Mouse (Mus musculus) liver, adult 2 months (tissue): Measurements from ENCODE around the gene Scamp1. TPM values are rescaled to one million over a fixed set of nuclear protein-coding genes. Genes with fewer than 3 reads are reported as not detected.

Experiments
- DNase-seq: peaks from one replicate; pipeline ENCODE4 v3.0.0-alpha.2; 2011; ENCODE audit warnings: low read depth, low spot score; ENCODE audit errors: extremely low read depth
- H3K27ac ChIP-seq: fragments of 200-500 bp; replicated peaks from 2 replicates; pipeline ENCODE4 v1.5.1; 2012; ENCODE audit warnings: low read depth, mild to moderate bottlenecking, control low read depth, inconsistent platforms, low read length; ENCODE audit not compliant: insufficient read depth
- H3K27me3 ChIP-seq: fragments of 200-500 bp; 2 replicates; pipeline ENCODE4 v1.6.1; 2012; ENCODE audit warnings: mild to moderate bottlenecking, moderate library complexity, low read length, inconsistent platforms; ENCODE audit not compliant: control insufficient read depth, insufficient read depth
- H3K36me3 ChIP-seq: fragments of 200-500 bp; 2 replicates; pipeline ENCODE4 v1.6.1; 2012; ENCODE audit warnings: low read length, inconsistent platforms; ENCODE audit not compliant: control insufficient read depth, insufficient read depth
- H3K4me1 ChIP-seq: fragments of 200-500 bp; 2 replicates; pipeline ENCODE4 v1.6.1; 2011; ENCODE audit warnings: low read length; ENCODE audit not compliant: control insufficient read depth, insufficient read depth
- H3K4me3 ChIP-seq: fragments of 200-500 bp; 2 replicates; pipeline ENCODE4 v1.5.1; 2011; ENCODE audit warnings: low read depth, mild to moderate bottlenecking, control low read depth, low read length, moderate library complexity; ENCODE audit not compliant: insufficient read depth
- H3K79me2 ChIP-seq: fragments of 200-500 bp; 2 replicates; pipeline ENCODE4 v1.6.1; 2012; ENCODE audit warnings: inconsistent platforms, mild to moderate bottlenecking, low read length, moderate library complexity; ENCODE audit not compliant: control insufficient read depth, insufficient read depth
- H3K9ac ChIP-seq: fragments of 200-500 bp; 2 replicates; pipeline ENCODE4 v1.6.1; 2012; ENCODE audit warnings: low read depth, mild to moderate bottlenecking, control low read depth, inconsistent platforms, low read length
- CTCF ChIP-seq: fragments of 200-500 bp; IDR thresholded peaks from 2 replicates; pipeline ENCODE4 v1.5.1; 2011; ENCODE audit warnings: low read depth, low read length, control low read depth
- POLR2A ChIP-seq: fragments of 200-500 bp; IDR thresholded peaks from 2 replicates; pipeline ENCODE4 v1.6.1; 2011; ENCODE audit warnings: low read length, control low read depth; ENCODE audit not compliant: insufficient read depth; ENCODE audit errors: extremely low read depth
- WGBS: fragments of 180-500 bp; shearing (Covaris S2); methylation state at CpG from one replicate; pipeline ENCODE4 v1.1.7; 2018; 5-methylcytosine and 5-hydroxymethylcytosine counted together
- polyA plus RNA-seq: library from polyadenylated mRNA; depleted of rRNA; stranded (reverse); fragments of >200 nt; gene quantifications from 2 replicates; pipeline ENCODE4 v1.2.3, GENCODE M21; 2012
- total RNA-seq: library from RNA; depleted of rRNA; stranded (reverse); fragments of >200 nt; gene quantifications from 2 replicates; pipeline ENCODE4 v1.2.3, GENCODE M21; 2014

Gene Scamp1
- total and polyA plus RNA-seq, 2 experiments = 15.8 to 24.3 TPM

DNA sequence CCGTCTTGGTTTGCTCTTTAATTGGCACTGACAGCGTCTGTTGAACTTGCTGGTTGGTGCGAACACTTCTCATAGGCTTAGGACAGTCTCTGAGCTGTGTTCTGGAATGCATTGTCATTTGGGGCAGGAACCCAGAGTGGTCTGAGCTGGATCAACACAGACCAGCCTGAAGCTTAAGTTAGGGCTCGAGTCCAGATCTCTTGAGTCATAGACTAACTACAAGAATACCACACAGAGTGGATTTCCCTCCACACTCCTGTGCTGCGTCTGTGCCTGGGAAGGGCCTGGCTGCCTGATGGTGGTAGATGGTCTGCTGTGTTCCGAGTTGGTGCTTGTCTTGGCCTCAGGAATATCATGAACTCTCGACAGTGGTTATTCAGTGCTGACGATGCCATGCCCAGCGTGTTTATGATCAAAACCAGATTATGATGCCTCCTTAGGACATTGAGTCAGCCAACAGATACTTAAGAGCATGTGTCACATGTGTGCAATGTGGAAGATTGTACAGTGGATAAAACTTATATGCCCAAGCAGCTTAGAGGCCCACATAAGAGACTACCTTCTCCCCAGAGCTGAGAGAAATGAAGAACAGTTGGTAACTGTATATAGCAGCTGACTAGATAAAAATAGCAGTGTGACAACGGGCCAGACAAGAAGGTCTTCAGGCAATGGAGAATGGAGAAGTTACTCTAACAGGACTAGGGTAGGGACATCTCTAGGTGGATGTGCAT lies 100.8 kb downstream of the Scamp1 start:
- Histone ChIP-seq H3K9ac (no peak overlapping the region), H3K4me3 (no peak overlapping the region), H3K4me1 (peaks cover 7% of the 10 kb centered on the region; the same call in 1 of the 2 replicates), H3K27me3 (no peaks in the 10 kb centered on the region), H3K36me3 (no peaks in the 10 kb centered on the region), H3K27ac (no peak overlapping the region), H3K79me2 (no peaks in the 10 kb centered on the region)
- no peak for TF ChIP-seq POLR2A
- no peak for TF ChIP-seq CTCF
- no peak for DNase-seq
- WGBS = 78% methylated on average over 10 of the region's 10 CpGs

DNA sequence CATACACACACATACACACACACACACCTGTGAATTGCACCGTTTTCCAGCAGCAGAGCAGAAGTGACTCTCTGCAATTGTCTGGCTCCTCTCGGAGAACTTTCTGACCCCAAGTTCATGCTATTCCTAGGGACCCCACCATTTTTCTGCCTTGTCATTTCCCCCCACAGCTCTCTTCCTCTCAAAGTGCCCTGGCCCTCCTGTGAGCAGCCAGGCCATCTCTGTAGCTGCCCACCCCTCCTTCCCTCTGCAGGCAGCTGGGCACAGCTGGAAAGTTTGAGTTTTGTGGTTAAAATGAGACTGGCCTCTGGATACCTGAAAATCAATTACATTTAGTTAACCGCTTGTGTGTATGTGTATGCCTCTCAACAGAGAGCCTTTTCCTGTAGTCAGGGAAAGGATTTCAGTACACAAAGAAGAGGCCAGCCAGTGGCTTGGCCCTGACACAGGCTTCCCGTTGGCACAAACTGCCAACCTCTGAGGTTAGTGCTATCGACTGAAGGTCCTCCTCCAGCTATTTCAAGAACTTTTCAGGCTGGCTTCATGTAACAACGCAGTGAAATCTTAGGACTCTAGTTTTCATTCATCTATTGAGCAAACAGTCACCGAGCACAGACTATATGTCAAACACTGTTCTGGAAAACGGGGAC lies 102.2 kb downstream of the Scamp1 start:
- no peak overlapping the region for H3K4me3 ChIP-seq
- peaks cover 7% of the 10 kb centered on the region; the same call in 1 of the 2 replicates for H3K4me1 ChIP-seq
- H3K27ac ChIP-seq = no peak overlapping the region
- H3K36me3 ChIP-seq = no peaks in the 10 kb centered on the region
- no peak for DNase-seq
- no peak overlapping the region for H3K9ac ChIP-seq
- no peaks in the 10 kb centered on the region for H3K27me3 ChIP-seq
- TF ChIP-seq POLR2A (no peak), CTCF (no peak)
- H3K79me2 ChIP-seq = no peaks in the 10 kb centered on the region
- WGBS = 76% methylated on average over 8 of the region's 8 CpGs

DNA sequence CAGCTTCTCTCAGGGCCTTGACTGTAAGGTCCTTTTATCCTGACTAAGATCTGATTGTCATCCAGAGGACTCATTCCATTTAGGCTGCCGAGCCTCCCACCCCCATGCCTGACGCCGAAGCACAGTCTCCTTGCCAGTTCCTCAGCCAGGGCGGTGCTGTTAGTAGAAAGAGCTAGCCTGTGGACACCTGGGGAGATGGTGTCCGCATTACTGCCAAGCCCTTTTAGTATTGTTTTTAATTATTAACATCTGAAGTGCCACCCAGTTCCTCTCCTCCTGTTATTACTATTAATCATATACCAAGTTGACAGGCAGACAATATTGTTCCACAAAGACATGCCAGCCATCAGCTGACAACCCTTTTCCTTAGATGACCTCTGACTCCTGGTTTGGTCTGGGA lies 103.6 kb downstream of the Scamp1 start:
- TF ChIP-seq CTCF = no peak
- no peak for TF ChIP-seq POLR2A
- Histone ChIP-seq H3K79me2 (no peaks in the 10 kb centered on the region), H3K9ac (no peak overlapping the region), H3K27ac (no peak overlapping the region), H3K4me1 (peaks cover 7% of the 10 kb centered on the region; the same call in 1 of the 2 replicates), H3K27me3 (no peaks in the 10 kb centered on the region), H3K4me3 (no peak overlapping the region), H3K36me3 (no peaks in the 10 kb centered on the region)
- DNase-seq = no peak
- WGBS = 81% methylated on average over 5 of the region's 5 CpGs

DNA sequence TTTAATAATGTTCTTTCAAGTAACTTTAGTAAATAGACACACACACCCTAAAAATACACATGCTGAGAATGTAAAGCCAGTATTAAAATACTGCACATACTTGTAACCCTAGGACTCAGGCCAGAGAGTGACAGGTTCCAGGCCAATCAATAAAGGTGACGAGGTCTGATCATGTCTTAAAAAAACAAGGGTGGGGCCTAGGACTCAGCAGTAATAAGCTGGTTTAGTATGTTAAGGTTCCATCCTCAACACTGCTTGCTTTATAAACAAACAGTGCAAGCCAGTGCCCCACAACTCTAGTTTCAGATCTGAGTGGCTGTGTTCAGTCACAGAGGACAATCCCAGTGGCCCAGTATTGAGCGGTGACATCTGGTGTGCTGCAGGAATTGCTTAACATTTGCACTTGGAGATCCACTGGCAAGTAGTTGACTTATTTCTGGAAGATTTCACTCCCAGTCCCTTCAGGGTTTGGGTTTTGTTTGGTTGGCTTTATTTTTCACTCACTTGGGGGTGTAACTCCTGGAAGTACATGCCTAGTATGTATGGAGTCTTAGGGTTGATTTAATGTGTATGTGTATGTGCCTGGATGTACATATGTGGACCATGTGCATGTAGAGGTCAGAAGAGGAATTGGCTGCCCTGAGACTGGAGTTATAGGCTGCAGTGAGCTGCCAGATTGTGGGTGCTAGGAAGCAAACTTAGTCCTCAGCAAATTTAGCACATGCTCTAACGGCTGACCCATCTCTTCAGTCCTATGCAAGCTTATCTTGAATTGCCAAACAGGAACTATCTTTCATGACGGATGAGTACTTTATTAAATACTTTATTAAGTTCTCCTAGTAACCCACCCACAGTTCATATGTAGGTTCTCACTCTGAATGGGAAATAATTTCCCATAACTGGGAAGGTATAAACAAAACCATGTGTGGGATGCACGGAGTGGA lies 104.9 kb downstream of the Scamp1 start:
- TF ChIP-seq POLR2A (no peak), CTCF (no peak)
- no peak overlapping the region for H3K27ac ChIP-seq
- DNase-seq = peak; percentile 58
- no peak overlapping the region for H3K4me3 ChIP-seq
- peaks cover 7% of the 10 kb centered on the region; the same call in 1 of the 2 replicates for H3K4me1 ChIP-seq
- H3K27me3 ChIP-seq = no peaks in the 10 kb centered on the region
- H3K79me2 ChIP-seq = no peaks in the 10 kb centered on the region
- H3K9ac ChIP-seq = no peak overlapping the region
- H3K36me3 ChIP-seq = no peaks in the 10 kb centered on the region
- WGBS = 57% methylated on average over 5 of the region's 5 CpGs

DNA sequence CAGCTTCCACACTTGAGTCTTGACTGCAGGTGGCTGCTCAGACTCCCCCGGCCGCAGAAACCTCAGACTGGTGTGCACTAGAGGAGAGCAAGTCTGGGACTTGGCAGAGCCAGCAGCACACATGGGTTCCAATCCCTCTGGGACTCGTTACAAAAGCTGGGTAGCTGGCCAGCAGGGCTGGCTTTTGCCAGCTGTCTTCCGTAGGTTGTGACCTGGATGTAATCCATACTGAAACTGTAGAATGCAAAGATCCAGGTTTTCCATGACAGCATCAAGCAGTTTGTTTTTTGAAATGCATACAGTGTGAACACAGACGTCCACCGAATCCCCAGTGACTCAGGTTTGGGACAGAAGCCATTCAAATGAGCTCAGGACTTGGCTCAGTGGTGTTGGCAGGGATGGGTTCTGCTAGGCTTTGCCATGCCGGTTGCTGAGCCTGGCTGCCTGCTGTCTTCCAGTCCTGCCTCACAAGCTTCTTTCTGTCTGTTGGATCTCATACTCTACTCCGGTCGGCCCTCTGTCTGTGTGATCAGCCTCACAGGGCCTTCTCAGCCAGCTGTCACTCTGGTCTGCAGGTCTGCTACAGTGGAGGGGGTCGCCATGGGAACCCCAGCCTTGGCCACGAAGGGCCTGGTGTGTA lies 107.1 kb downstream of the Scamp1 start:
- Histone ChIP-seq H3K79me2 (no peaks in the 10 kb centered on the region), H3K27me3 (no peaks in the 10 kb centered on the region), H3K4me1 (peaks cover 11% of the 10 kb centered on the region), H3K4me3 (no peak overlapping the region), H3K36me3 (no peaks in the 10 kb centered on the region), H3K27ac (no peak overlapping the region), H3K9ac (no peak overlapping the region)
- DNase-seq = no peak
- WGBS = 64% methylated on average over 11 of the region's 11 CpGs
- no peak for TF ChIP-seq POLR2A
- TF ChIP-seq CTCF = no peak
